Mouse (Mus musculus) thymus, postnatal 25 days (tissue): ENCODE results near the gene Eras.
A peak's percentile ranks its signal among the peaks of the same experiment; 100 is the strongest.
"Not testable (repeated sequence)": the region's sequence is repeated elsewhere in the genome, so short reads cannot be mapped to it uniquely, and the experiment has no call there.

ENCODE experiments used
- DNase-seq: peaks from one replicate; pipeline ENCODE4 v3.0.0; 2022

Eras gene

DNA sequence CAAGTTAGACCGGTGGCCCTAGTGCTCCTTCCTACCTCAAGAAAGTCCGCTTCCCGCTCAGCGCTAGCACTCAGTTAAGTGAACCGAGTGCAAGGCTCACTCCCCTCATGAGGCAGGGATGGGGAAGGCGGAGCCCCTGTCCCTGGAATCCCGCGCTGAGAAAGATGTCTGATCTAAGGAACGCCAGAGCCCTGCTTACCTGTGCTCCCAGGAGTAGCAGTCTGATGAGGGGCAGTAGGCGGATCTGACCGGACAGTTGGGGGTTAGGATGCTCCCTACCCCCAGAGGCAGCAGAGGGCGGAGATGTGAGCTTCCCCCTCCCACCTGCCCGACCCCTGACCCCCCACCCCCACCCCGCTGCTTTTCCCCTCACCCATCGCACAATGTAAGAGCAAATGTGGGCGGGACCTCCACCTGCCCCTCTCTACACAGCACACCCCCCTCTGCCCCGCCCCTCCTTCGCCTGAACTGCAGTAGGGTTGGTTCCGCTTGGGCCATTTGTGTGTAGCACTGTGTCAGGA, at the start of gene Eras:
Gene Eras (minus strand): TSS at position 338 of the 521 bp plus-strand sequence.
- no peak for DNase-seq

DNA sequence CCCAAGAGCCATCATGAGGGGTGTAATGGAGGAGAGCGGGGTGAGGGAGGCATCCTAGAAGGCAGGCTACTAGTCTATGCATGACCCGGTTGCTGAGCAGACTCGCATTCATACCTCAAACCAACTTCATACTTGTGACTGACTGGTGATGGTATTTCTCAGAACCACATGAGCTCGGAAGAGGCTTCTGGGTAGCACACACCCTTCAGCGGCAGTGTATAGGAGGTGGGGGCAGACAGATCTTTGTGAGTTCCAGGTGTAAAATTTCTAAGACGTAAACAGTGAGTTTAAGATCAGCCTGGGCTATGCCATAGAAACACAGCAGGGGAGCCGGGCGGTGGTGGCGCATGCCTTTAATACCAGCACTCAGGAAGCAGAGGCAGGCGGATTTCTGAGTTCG, 49.5 kb upstream of the Eras start, which contains the start of gene Gata1:
Gene Gata1 (minus strand): TSS at position 180 of the 400 bp plus-strand sequence.
- no peak for DNase-seq

DNA sequence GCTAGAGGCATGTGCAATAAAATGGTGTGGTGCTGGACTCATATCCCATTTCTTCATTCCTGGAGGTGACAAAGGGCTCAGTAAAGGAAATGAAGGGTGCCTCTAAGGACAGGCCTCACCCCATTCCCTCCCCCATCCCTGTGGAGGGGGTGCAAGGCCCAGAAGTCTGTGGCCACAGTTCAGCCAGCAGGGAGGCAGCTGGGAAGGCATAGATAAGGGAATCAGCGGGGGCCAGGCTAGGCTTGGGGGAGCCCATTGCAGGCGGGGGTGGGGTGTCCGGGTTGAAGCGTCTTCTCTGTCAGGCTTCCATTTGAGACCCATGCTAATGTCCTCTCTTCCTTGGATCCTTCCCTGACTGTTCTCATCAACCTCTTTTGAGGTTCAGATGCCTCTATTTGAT, 42.9 kb upstream of the Eras start:
- DNase-seq = no peak

DNA sequence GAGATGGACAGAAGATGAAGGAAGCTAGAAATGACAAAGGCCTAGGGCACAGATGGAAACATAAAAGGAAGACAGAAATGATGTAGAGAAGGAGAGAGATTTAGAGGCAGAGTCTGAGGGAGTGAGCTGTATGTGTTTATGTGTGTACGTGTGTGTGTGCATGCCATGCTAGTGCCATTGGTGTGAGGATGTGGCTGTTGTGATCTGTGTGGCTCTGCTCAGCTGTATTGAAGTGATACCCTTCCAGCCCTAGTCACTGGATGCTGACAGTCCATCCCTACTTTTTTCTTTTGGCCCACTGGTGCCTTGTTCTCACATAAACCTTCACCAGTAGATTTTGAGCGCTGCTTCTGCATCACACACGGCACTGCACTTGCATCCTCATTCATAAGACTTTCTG, 40.5 kb upstream of the Eras start:
- no peak for DNase-seq

DNA sequence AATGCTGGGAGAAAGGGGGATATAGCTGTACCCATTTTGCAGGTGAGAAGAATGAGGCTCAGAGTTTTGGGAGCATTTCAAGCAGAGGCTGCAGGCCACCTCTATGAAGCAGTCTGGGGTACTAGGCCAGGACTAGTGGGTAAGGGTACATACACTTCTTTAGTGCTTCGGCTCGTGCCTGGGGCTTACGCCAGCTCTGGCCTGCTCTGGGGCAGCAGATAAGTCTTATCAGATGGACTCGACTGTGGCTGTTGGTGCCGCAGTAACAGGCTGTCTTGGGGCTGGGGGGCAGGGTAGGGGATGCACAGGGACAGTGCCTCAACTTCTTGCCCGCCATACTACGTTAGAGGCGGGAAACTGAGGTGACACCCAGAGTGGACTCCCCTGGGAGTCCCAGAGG, 39.8 kb upstream of the Eras start:
- DNase-seq = no peak

DNA sequence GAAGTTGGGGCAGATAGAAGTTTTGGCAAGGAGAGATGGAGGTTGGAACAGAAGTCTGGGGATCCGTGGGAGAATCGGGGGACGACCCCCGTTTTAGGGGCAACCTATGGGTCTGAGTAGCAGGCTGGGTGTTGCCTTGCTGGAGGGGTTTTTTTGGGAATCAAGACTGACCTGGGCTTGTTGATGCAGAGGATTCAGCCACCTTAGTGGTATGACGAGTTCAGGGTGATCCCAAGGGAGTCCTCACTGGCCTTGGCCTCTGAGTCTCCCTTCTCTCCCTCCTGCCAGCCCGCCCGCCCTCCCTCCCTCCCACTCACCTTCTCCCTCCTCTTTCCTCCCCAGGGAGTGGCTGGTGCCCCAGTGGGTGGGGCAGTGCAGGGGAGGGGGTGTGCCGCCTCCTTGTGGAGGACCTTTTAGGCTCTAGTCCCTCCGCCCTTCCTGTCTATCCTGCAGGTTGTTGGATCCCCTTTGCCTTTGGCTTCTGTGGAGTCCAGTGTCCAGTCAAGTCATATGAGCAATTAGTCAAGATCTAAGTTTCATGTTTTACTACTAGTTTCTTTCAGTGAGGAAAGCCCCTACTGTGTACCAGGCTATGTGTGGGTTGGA, 39.3 kb upstream of the Eras start:
- no peak for DNase-seq

DNA sequence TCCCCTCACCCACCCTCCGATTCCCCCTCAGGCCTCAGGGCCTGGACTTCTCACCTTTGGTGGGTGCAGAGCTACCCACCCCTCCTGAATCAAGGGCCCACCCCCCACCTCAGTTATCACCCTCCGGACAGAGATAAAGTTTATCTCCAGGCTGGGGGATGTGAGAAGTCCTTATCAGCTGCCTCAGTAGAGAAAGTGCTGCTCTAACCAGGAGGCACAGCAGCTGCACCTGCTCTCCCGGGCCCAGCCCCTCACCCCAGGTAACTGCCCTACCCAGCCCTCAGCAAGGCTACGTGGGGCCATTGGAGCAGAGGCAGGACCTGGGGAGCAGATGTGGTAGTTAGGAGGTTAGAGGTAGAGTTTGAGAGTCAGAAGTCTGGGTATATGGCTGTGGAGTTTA, 37.8 kb upstream of the Eras start:
- no peak for DNase-seq

DNA sequence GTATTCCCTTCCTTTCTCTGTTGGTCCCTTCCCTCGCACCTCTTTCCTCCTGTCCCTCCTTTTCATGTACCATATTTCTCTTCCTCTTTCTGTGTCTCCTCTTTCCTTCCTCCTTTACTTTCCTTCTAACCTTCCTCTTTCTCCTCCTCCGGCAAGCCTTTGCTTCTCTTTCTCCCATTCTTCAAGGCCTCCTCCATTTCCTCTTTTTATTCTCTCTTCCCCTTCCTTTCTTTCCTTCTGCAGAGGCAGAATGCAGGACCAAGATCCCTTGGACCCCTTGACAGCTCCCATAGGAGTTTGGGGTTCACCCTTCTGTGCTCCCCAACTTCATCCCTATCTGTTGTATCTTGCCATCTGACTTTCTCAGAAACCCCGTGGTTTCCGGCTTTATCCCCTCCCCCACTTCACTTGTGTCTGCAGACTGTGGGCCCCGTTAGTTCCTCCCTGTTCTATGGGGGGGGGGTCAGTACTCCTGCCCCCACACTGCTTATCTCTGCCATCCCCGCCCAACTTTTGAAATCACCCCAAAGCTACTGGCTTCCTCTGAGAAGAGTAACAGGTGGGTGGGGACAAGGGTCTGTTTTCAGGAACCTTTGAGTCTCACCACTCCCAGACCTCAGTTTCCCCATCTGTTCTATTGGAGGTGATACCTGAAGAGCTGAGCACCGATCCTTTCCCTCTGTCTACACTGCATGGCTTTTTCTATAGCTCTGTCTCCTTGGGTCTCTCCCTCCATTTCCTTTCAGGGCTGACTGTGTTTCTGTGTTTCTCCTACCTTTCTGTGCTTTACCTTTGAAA, 35.6 kb upstream of the Eras start:
- DNase-seq = peak; percentile 38

DNA sequence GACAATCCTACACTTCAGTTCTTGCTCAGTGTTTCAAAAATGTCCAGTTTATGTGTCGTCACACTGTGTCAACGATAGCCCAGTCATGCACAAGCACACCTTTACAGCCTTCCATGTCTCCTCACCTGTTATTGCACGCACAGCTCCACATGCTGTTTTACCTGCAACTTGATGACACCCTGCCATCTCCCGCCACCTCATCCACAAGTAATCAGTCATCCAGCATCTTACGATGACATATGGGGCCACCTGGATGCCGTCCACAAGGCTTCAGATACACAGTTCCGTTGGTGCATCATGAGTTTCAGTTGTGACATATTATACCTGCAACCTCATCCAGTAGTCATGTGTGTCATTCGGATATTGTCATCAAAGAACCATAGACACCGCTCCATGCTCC, 30.5 kb upstream of the Eras start:
- no peak for DNase-seq

DNA sequence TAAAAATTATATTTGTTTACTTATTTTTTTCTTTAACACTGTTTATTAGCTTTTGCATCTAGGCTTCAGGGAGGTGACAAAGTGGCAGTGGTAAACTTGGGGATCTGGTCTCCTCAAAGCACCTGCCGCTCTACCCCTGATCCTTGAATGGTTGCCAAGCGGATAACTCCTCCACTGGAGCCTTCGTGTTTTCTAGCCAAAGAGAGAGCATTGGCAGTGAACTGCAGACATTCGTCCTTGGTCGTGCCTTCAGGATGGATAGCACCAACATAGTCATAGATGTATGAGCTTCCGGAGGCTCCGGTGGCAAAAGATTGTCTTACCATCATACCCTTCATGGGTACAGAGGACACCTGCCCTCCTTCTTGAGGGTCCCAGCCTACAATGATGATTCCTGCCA, 21.7 kb upstream of the Eras start:
- DNase-seq = no peak

DNA sequence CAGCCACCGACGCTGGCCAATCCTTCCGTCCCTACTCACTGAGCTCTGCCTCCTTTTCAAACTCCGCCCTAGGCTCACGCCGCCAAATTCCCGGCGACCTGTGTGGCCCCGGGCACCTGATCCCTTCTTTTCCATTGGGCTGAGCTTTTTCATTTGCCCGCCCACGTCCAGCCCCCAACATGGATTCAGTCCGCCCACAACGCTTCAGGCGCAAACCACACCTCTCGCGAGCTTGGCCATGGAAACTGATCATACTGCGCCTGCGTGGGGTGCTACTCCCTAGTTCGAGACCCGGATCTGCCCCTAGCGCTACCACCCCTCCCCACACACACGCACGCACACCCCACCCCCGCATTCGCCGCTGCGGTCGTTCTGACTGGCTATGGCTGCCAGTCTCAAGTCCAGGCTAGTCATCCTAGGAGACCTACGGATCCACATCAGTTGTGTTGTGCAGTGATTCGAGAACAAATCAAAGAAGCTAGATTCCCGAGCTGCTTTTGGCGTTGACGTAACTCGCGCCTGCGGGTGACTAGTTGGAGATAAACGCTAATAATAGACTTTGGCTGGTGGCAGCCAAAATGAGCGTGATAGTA, 19.6 kb upstream of the Eras start:
- DNase-seq = peak; percentile 78

DNA sequence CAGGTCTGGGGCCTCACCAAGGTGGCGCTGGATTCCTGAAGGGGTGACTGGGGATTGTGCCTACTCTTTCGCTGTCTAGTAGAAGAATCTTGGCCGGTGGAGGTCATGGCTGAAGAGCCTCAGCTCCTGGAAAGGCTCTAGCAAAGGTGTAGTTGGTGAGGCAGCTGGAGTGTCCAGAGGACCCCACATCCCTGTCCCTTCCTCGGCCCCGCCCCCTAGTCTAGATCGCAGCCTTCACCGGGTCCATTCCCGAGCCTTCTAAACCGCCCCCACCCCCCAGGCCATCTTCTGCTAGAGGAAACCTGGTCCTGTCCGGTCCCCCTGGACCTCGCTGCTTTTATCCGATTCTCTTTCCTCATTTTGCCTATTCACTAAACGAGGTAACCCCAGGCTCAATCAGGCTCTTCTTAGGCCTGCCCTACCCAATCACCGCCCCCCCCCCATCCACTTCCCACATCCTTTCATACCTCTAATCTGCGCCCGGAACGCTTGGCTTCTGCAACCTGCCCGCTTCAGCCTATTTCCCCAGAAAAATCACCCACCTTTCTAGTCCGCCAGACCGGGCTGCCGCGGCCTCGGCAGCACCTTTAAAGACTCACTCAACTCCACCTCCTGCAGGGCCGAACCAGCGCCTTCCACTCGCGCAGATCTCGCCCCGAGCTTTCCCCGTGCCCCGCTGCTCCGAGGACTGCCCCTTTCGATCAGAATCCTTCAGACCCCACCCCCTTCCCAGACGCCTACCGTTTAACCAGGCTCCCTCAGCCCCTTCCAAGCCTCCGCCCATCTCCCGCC, 18.9 kb upstream of the Eras start, which contains the start of gene Hdac6:
Gene Hdac6 (minus strand): TSS at position 782 of the 792 bp plus-strand sequence.
- DNase-seq = no peak

DNA sequence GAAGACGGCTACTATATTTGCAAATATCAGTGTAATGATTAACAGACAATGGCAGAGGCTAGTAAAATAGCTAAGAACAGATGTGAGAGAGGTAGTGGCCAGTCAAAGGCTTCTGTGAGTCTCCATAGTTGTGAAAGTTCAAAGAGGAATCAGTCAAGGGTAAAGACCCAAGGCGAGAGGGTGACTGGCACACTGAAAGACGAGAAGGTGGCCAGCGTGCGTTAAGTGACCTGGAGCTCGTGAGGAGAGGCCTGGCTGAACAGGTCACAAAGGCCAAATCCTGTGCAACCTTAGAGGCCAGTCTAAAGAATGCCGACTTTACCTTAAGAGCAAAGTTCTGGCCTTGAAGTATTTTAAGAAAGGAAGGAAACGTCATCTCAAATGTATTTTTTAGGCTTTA, 17.2 kb upstream of the Eras start:
- no peak for DNase-seq

DNA sequence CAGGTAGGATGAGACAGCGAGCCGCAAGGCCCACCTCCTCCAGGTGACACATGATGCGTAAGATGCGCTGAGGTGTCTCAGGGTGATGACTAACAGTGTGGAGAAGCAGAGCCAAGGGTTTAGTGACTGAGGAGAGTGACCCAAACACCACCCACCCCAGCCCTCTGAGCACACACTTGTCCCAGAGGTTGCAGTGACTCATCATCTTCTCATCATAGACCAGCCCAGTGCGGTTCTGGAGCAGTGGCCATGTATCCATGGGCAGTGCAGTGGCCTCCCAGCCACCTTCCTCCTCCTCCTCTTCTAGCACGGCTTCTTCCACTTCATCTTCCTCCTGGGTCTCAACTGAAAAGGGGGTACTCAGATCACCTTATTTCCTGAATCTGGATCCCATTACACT, 9.3 kb upstream of the Eras start:
- no peak for DNase-seq

DNA sequence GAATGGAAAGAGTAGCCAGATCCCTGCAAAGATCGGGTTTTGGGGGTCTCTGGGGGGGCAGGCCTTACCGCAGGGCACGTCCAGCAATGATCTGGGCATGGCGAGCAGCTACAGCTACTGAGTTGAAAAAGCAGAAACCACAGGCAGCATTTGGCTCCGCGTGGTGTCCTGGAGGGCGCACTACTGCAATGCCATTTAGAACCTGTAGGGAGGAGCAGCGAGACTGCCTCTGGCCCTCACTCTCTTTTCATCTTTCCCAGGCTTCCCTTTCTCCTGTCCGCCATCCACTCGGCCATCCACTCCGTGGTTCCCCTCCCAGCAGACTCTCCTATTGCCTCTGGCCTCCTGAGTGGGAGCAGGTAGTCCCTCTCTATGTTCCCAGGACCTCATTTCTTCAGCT, 8.5 kb upstream of the Eras start:
- no peak for DNase-seq

DNA sequence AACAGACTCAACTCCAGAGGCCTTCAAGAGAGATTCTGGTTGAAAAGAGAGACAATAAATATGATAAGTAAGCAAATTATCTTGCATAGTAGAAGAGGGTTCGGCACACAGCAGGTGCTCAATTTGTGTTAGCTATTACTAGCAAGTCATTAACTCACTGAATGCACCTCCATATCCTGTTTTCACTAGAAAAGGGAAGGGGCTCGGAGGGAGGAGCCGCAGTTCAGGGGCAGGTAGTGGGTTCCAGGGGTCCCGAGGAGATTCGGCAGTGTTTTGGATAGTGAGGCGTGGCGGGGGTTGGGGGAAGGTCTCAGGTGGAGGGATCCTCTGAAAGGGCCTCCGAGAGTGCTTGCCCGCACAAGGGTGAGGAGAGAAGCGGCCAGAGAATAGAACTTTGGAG, 1.3 kb downstream of the Eras start:
- DNase-seq = no peak

DNA sequence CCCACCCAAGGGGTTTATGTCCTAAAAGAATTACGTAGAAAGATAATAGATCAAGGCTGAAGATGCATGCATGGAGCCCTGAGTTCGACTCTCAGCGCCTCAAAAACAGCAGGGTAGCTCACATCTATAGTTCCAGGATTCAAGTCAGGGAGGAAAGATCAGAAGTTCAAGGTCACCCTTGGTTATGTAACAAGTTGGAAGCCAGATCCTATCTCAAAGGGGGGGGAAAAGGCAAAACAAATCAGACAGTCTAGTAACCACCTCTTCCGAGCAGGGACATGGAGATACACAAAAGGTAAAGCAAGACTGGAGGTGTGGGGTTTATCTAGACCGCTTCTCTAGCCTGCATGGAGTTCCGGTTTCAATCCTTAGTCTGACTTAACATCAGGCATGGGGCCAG, 2.1 kb downstream of the Eras start:
- DNase-seq = no peak

DNA sequence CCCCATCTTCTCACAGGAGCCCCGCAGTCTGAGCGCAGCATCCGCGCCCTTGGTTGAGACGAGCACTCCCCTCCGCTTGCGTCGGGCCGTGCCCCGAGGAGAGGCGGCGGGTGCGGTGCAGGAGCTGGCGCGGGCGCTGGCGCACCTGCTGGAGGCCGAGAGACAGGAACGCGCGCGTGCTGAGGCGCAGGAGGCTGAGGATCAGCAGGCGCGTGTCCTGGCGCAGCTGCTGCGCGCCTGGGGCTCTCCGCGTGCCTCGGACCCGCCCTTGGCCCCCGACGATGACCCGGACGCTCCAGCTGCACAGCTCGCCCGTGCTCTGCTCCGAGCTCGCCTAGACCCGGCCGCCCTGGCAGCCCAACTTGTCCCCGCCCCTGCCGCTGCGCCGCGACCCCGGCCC, 6.4 kb downstream of the Eras start:
- no peak for DNase-seq

DNA sequence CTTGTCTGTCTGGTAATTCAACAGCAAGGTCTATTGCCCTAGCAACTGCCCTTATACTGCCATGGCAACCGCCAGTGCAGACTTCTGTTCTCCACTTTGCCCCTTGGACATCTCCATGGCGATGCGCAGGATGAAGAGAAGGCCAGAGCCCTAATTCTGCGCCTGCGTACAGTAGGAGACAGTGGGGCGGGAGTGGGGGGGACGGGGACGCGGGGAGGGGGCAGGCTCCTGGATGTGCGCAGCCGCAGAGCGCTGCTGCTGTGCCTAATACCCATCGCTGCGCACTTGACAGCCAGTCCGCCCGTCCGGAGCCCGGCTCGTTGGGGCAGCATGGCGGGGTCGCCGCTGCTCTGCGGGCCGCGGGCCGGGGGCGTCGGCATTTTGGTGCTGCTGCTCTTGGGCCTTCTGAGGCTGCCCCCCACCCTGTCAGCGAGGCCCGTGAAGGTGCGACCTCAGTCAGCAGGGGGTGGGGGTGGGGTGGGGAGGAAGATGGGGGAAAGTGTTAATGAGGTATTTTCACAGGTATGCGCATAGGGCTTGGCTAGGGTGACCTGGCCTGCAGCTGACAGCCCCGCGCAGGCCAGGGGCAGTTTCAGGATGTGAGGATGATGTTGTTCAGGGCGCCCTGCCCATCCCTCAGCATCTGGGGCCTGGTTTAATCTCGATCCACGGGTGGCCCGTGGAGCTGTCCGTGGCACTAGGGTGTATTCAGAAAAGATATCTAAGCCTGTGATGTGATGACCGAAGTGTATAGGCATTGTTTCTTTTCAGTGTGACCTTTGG, 8.6 kb downstream of the Eras start, which contains the start of gene Pcsk1n:
Gene Pcsk1n (plus strand): TSS at position 222 of the 783 bp plus-strand sequence.
- no peak for DNase-seq

DNA sequence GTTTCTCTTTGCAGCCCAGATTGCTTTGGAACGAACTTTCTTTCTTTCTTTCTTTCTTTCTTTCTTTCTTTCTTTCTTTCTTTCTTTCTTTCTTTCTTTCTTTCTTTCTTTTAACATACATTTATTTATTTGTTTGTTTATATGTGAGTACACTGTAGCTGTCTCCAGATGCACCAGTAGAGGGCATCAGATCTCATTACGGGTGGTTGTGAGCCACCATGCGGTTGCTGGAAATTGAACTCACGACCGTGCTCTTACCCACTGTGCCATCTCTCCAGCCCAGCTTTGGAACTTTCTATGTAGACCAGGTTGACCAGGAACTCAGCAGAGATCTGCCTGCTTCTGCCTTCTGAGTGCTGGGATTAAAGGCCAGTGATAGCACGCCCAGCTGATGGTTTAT, 10.4 kb downstream of the Eras start:
- DNase-seq = not testable (repeated sequence)

DNA sequence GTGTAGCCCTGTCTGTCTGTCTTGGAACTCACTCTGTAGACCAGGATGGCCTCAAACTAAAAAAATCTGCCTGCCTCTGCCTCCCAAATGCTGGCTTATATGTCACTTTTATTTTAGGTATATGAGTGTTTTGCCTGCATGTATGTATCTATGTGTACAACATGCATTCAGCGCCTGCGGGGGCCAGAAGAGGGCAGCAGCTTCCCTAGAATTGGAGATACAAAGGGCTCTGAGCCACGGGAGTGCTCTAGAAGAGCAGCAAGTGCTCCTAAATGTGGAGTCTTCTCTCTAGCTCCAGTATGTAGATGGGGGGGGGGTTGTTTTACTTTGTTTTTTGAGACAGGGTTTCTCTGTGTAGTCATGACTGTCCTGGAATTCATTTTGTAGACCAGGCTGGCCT, 12.7 kb downstream of the Eras start:
- DNase-seq = peak; percentile 39

DNA sequence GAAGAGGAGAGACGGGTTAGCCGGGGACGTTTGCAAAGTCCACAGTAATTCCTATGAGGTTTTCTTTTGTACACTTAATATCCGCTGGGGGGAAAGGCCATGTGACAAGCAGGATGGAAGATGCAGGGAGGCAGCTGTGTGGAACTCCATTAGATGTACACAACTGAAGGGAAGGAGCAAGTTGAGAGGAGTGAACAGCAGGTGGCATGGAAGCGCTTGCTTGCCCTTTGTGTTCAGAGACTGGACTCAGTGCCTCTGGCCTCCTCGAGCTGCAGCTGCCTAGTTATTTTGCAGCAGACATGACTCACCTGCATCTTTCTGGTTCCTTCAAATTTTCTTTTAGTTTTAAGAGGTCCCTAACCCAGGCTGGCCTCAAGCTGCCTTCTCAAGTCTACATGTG, 17.9 kb downstream of the Eras start:
- DNase-seq = no peak
